Mouse (Mus musculus): Measurements from ENCODE around the gene Six1. TPM values are rescaled to one million over a fixed set of nuclear protein-coding genes. Genes with fewer than 3 reads are reported as not detected.
A peak's percentile ranks its signal among the peaks of the same experiment; 100 is the strongest.
"Not testable (repeated sequence)": the region's sequence is repeated elsewhere in the genome, so short reads cannot be mapped to it uniquely, and the experiment has no call there.

The Six1 gene
- polyA plus RNA-seq (2015; fragmentation: Nextera tagmentation; extraction: Ambion mirVana): 0.02 and 0.10 TPM in 2 replicates

DNA sequence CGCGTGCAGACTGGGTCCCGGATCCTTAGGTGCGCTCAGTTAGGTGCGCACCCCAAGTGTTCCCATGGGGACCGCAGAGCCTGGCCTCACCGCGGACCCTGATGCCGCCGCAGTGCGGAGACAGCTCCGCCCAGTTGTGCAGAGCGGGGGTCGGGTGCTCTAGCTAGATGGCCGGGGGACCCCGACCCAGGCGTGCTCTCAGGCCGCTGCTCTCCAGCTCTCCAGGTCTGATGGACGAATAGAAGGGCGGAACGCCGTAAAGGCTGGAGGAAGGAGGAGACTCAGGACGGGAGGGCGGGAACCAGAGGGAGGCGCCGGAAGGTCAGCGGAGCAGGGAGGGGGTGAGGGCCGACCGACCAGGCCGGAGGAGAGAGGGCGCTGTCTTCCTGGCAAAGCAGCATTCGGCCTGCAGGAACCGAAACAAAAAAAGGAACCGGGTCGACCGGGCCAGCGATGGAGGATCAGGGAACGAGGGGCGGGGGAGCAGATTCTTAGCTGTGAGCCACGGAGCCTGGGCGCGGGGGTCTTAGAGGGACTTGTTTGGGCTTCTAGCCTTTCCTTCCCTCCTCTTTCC, at the start of gene Six1:
Six1 (minus strand) TSS at position 220 of the 574 bp plus-strand sequence.
- no peak within 1 kb of the TSS for H3K27ac ChIP-seq (replicated peaks)
- TF ChIP-seq CTCF (IDR thresholded peaks at IDR 0.05; ENCODE audit: low read depth) (peak; percentile 64), EP300 (optimal IDR thresholded peaks at IDR 0.05) (no peak)
- under 1% methylated on average over 37 of the region's 42 CpGs for WGBS
- DNase-seq (ENCODE audit: low spot score) (peak; percentile 79), ATAC-seq (ENCODE audit: low FRiP score, low TSS enrichment) (peak; percentile 90)
- peaks cover 19% of the 10 kb centered on the region; the same call in 1 of the 2 replicates for H3K27me3 ChIP-seq (ENCODE audit: control insufficient read depth, insufficient read depth, low read length)
- peak within 1 kb of the TSS; percentile 31 for H3K9ac ChIP-seq (ENCODE audit: low read length)
- H3K4me3 ChIP-seq (ENCODE audit: low read depth, low read length): peak within 1 kb of the TSS; percentile 53
- no peaks in the 10 kb centered on the region for H3K36me3 ChIP-seq (ENCODE audit: control insufficient read depth, insufficient read depth, low read length)
- peaks cover 2% of the 10 kb centered on the region; the same call in 1 of the 2 replicates for H3K4me1 ChIP-seq (replicated peaks; ENCODE audit: control insufficient read depth, insufficient read depth)
- H3K9me3 ChIP-seq (ENCODE audit: control insufficient read depth, low read length): no peaks in the 10 kb centered on the region
- peak within 1 kb of the TSS; percentile 80 for H3K4me2 ChIP-seq (replicated peaks; ENCODE audit: low read depth)

DNA sequence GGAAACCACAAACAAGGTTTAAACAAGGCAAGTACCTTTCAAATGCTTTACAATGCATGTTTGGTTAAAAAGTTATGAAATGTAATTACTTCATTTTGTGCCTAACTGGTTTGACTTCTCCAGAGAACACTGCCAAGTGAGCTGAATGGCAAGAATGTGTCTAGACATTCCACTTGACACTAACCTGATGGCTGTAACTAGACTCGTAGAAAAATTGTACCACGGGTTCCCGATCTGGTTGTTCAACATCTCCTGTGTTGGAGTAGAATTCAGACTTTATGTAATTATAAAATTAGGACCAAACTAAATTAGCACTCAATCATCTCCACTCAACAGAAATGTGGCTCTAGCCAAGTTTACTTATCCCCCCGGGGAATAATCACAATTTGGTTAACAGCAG, 44.9 kb upstream of the Six1 start:
- no peaks in the 10 kb centered on the region for H3K27me3 ChIP-seq (ENCODE audit: control insufficient read depth, insufficient read depth, low read length)
- ATAC-seq (ENCODE audit: low FRiP score, low TSS enrichment) (no peak), DNase-seq (ENCODE audit: low spot score) (no peak)
- H3K9ac ChIP-seq (ENCODE audit: low read length): no peak overlapping the region
- H3K9me3 ChIP-seq (ENCODE audit: control insufficient read depth, low read length): no peaks in the 10 kb centered on the region
- no peaks in the 10 kb centered on the region for H3K36me3 ChIP-seq (ENCODE audit: control insufficient read depth, insufficient read depth, low read length)
- no peaks in the 10 kb centered on the region for H3K4me1 ChIP-seq (replicated peaks; ENCODE audit: control insufficient read depth, insufficient read depth)
- no peak overlapping the region for H3K4me3 ChIP-seq (ENCODE audit: low read depth, low read length)
- WGBS: 66% methylated on average over 4 of the region's 4 CpGs
- TF ChIP-seq EP300 (optimal IDR thresholded peaks at IDR 0.05) (no peak), CTCF (IDR thresholded peaks at IDR 0.05; ENCODE audit: low read depth) (no peak)
- H3K27ac ChIP-seq (replicated peaks): no peak overlapping the region
- H3K4me2 ChIP-seq (replicated peaks; ENCODE audit: low read depth): no peak overlapping the region

DNA sequence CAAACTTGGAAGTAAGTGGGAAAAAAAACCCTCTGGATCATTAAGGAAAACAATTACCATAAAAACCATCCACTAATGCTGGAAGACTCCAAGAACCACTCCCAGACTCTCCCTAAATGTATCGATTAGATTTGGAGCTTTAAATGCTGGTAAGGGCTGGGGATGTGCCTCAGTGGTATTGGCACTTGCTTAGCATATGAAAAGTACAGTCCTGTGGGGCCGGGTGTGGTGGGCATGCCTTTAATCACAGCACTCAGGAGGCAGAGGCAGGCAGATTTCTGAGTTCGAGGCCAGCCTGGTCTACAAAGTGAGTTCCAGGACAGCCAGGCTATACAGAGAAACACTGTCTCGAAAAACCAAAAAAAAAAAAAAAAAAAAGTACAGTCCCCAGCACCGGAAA, 42.5 kb upstream of the Six1 start:
- H3K4me3 ChIP-seq (ENCODE audit: low read depth, low read length); H3K27me3 ChIP-seq (ENCODE audit: control insufficient read depth, insufficient read depth, low read length); H3K9ac ChIP-seq (ENCODE audit: low read length); DNase-seq (ENCODE audit: low spot score); H3K27ac ChIP-seq (replicated peaks); H3K36me3 ChIP-seq (ENCODE audit: control insufficient read depth, insufficient read depth, low read length); ATAC-seq (ENCODE audit: low FRiP score, low TSS enrichment); H3K4me2 ChIP-seq (replicated peaks; ENCODE audit: low read depth); H3K9me3 ChIP-seq (ENCODE audit: control insufficient read depth, low read length); H3K4me1 ChIP-seq (replicated peaks; ENCODE audit: control insufficient read depth, insufficient read depth): not testable (repeated sequence)
- 93% methylated on average over 5 of the region's 5 CpGs for WGBS

DNA sequence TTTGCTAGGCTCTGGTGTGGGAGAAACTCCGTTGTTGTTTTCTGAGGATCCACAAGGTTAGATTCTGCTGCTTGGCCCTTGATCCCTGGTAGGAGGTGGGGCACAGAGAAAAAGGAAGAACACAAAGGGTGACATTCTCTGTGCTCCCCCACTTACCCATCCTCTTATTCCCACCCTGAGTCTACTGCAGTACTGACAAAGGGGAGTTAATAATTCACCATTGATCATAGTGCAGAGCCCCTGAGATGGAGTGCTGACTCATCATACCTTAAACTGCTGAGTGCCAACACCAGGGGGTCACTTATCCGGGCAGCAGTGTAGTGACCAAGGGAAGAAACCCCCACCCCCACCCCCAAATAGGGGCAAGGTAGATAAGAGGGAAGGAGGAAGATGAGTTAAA, 40.9 kb upstream of the Six1 start:
- H3K4me1 ChIP-seq (replicated peaks; ENCODE audit: control insufficient read depth, insufficient read depth): no peaks in the 10 kb centered on the region
- H3K4me3 ChIP-seq (ENCODE audit: low read depth, low read length): no peak overlapping the region
- no peaks in the 10 kb centered on the region for H3K9me3 ChIP-seq (ENCODE audit: control insufficient read depth, low read length)
- no peaks in the 10 kb centered on the region for H3K27me3 ChIP-seq (ENCODE audit: control insufficient read depth, insufficient read depth, low read length)
- DNase-seq (ENCODE audit: low spot score) (no peak), ATAC-seq (ENCODE audit: low FRiP score, low TSS enrichment) (no peak)
- WGBS: 32% methylated on average over 2 of the region's 2 CpGs
- no peak overlapping the region for H3K9ac ChIP-seq (ENCODE audit: low read length)
- TF ChIP-seq EP300 (optimal IDR thresholded peaks at IDR 0.05): no peak
- no peak for TF ChIP-seq CTCF (IDR thresholded peaks at IDR 0.05; ENCODE audit: low read depth)
- H3K36me3 ChIP-seq (ENCODE audit: control insufficient read depth, insufficient read depth, low read length): no peaks in the 10 kb centered on the region
- H3K27ac ChIP-seq (replicated peaks): no peak overlapping the region
- H3K4me2 ChIP-seq (replicated peaks; ENCODE audit: low read depth): no peak overlapping the region

DNA sequence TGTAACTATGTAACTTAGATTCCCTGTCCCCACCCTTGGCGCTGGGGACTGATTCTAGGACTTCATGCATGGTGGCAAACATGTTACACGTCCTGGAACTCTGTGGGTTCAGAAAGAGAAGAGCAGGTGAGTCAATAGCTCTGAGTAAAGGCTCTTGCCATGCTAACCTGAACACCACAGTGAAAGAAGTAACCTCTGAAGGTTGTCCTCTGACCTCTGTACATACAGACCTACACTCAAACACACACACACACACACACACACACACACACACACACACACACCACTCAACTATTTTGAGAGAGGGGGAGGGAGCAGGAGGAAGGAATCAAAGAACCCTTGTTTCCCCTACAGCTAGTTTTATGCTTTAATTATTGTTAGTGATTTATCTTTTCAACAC, 40.5 kb upstream of the Six1 start:
- no peaks in the 10 kb centered on the region for H3K9me3 ChIP-seq (ENCODE audit: control insufficient read depth, low read length)
- H3K4me3 ChIP-seq (ENCODE audit: low read depth, low read length): no peak overlapping the region
- DNase-seq (ENCODE audit: low spot score) (no peak), ATAC-seq (ENCODE audit: low FRiP score, low TSS enrichment) (no peak)
- no peak for TF ChIP-seq CTCF (IDR thresholded peaks at IDR 0.05; ENCODE audit: low read depth)
- TF ChIP-seq EP300 (optimal IDR thresholded peaks at IDR 0.05): no peak
- H3K36me3 ChIP-seq (ENCODE audit: control insufficient read depth, insufficient read depth, low read length): no peaks in the 10 kb centered on the region
- no peak overlapping the region for H3K9ac ChIP-seq (ENCODE audit: low read length)
- no peaks in the 10 kb centered on the region for H3K27me3 ChIP-seq (ENCODE audit: control insufficient read depth, insufficient read depth, low read length)
- WGBS: 72% methylated on average over 2 of the region's 2 CpGs
- no peak overlapping the region for H3K27ac ChIP-seq (replicated peaks)
- no peaks in the 10 kb centered on the region for H3K4me1 ChIP-seq (replicated peaks; ENCODE audit: control insufficient read depth, insufficient read depth)
- H3K4me2 ChIP-seq (replicated peaks; ENCODE audit: low read depth): no peak overlapping the region

DNA sequence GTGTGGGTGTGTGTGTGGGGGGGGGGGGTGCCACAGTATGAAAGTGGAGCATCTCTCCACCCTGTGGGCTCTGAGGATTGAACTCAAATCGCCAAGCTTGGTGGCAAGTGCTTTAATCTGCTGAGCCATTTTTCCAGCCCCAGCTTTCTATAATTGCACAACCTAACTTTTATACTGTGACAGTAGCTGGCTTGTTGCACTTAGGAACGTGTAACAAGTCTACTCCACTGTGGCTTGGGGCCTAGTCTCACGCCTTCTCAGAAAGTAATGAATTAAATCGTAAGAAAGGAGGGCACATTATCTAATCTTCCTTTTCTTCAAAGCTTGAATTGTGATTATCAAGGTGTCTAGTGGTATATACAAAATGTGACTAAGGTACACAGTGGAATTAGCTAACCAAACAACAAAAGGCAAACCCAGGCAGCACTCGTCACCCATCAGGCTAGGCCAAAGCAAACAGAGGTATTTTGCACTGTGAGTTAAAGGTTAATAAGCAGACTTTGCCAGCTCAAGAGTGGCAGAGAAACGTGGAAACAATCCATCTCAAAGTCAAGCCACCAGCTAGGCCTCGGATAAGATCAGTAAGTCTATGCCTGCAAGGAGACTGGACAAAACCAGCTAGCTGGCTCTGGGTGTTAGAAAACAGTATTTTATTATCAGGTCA, 37.1 kb upstream of the Six1 start:
- WGBS: 32% methylated on average over 7 of the region's 7 CpGs
- no peak overlapping the region for H3K9ac ChIP-seq (ENCODE audit: low read length)
- DNase-seq (ENCODE audit: low spot score): peak; percentile 41
- TF ChIP-seq CTCF (IDR thresholded peaks at IDR 0.05; ENCODE audit: low read depth) (no peak), EP300 (optimal IDR thresholded peaks at IDR 0.05) (no peak)
- no peaks in the 10 kb centered on the region for H3K27me3 ChIP-seq (ENCODE audit: control insufficient read depth, insufficient read depth, low read length)
- no peaks in the 10 kb centered on the region for H3K4me1 ChIP-seq (replicated peaks; ENCODE audit: control insufficient read depth, insufficient read depth)
- no peaks in the 10 kb centered on the region for H3K36me3 ChIP-seq (ENCODE audit: control insufficient read depth, insufficient read depth, low read length)
- no peak overlapping the region for H3K4me2 ChIP-seq (replicated peaks; ENCODE audit: low read depth)
- peak; percentile 67; the same call in 1 of the 2 replicates for ATAC-seq (ENCODE audit: low FRiP score, low TSS enrichment)
- no peaks in the 10 kb centered on the region for H3K9me3 ChIP-seq (ENCODE audit: control insufficient read depth, low read length)
- H3K4me3 ChIP-seq (ENCODE audit: low read depth, low read length): no peak overlapping the region
- H3K27ac ChIP-seq (replicated peaks): no peak overlapping the region

All from stomach, postnatal 0 days (tissue).